Mouse (Mus musculus): Measurements from ENCODE around the gene Oprm1. TPM values are rescaled to one million over a fixed set of nuclear protein-coding genes. Genes with fewer than 3 reads are reported as not detected.
"Not testable (repeated sequence)": the region's sequence is repeated elsewhere in the genome, so short reads cannot be mapped to it uniquely, and the experiment has no call there.

Gene Oprm1
- total and polyA plus RNA-seq, 2 experiments from 2014 or later: not detected

DNA sequence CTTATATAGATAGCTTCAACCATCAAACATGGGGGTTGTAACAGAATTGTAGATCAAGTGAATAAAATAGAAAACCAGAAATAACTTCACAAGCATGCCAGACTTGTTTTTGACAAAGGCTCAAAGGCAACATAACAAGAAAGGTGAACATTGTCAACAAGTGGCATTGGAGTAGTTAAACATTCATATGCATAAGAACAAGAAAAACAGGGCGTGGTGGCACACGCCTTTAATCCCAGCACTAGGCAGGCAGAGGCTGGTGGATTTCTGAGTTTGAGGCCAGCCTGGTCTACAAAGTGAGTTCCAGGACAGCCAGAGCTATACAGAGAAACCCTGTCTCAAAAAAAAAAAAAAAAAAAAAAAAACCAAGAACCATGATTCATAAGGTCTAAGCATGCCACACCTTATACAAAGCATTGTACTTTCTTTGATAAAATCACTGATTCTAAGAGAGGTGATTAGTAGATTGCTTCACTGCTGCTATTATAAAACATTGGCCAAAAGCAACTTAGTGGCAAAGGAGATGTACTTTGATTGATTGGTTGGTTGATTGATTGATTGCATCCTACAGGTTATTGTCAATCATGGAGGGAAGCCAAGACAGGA, 120.1 kb downstream of the Oprm1 start:
- no peaks in the 10 kb centered on the region for H3K36me3 ChIP-seq (replicated peaks; ENCODE audit: control insufficient read depth, insufficient read depth, low read length)
- DNase-seq (ENCODE audit: low spot score) (no peak), ATAC-seq (ENCODE audit: insufficient read depth, low read depth) (no peak)
- TF ChIP-seq EP300 (IDR thresholded peaks at IDR 0.05; ENCODE audit: low read depth) (no peak), CTCF (IDR thresholded peaks at IDR 0.05; ENCODE audit: low read depth) (no peak)
- WGBS: 81% methylated on average over 2 of the region's 2 CpGs
- no peak overlapping the region for H3K4me2 ChIP-seq (ENCODE audit: low read depth, low read length)
- no peak overlapping the region for H3K4me3 ChIP-seq (ENCODE audit: low read depth, low read length)
- no peak overlapping the region for H3K9ac ChIP-seq (replicated peaks; ENCODE audit: low read depth, low read length)
- H3K27me3 ChIP-seq (ENCODE audit: control insufficient read depth, insufficient read depth, low read length): no peaks in the 10 kb centered on the region
- H3K4me1 ChIP-seq (ENCODE audit: control insufficient read depth, insufficient read depth): no peaks in the 10 kb centered on the region
- H3K9me3 ChIP-seq (replicated peaks; ENCODE audit: control insufficient read depth, low read length): no peaks in the 10 kb centered on the region
- H3K27ac ChIP-seq (ENCODE audit: low read depth): no peak overlapping the region

DNA sequence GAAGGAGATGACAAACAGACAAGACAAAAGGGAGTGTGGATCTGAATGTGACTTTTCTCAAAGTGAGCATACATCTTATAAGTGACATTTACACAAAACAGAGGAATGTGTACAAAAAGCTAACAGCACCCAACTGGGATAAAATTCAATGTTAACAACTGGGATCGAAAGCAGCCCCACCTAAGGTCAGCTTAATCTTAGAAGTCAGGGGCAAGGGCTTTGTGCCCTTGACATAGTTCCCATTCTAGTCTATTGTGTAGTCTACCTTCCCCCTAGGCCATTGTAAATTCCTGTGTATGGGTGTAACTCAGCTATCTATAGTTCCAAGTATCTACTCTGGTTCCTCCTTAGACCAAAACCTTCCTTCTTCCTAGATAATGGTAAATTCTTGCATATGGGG, 123.7 kb downstream of the Oprm1 start:
- H3K4me2 ChIP-seq (ENCODE audit: low read depth, low read length); H3K4me1 ChIP-seq (ENCODE audit: control insufficient read depth, insufficient read depth); H3K4me3 ChIP-seq (ENCODE audit: low read depth, low read length); ATAC-seq (ENCODE audit: insufficient read depth, low read depth); H3K9me3 ChIP-seq (replicated peaks; ENCODE audit: control insufficient read depth, low read length); H3K27ac ChIP-seq (ENCODE audit: low read depth); H3K36me3 ChIP-seq (replicated peaks; ENCODE audit: control insufficient read depth, insufficient read depth, low read length); H3K27me3 ChIP-seq (ENCODE audit: control insufficient read depth, insufficient read depth, low read length); H3K9ac ChIP-seq (replicated peaks; ENCODE audit: low read depth, low read length); DNase-seq (ENCODE audit: low spot score): not testable (repeated sequence)
- WGBS: 67% methylated on average over 1 of the region's 1 CpGs

DNA sequence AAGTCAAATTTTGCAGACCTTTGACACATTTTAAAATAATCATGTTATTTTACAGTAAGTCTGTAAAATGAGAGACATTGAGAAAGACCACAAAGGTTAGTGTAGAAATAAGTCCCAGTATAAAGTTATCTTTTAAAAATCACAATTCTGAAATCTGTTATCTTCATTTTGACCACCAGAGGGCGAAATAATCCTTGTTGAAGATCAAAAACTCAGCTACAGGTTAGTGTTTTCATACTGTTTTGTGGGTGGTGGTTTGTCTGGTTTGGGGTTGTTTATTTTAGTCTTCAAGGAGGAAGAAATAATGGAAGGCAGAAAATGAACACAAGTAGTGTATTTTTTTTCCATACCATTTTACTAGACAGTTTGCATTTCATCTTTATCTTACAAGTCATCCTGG, 127.2 kb downstream of the Oprm1 start:
- DNase-seq (ENCODE audit: low spot score) (no peak), ATAC-seq (ENCODE audit: insufficient read depth, low read depth) (no peak)
- TF ChIP-seq EP300 (IDR thresholded peaks at IDR 0.05; ENCODE audit: low read depth): no peak
- peak; percentile 56 for TF ChIP-seq CTCF (IDR thresholded peaks at IDR 0.05; ENCODE audit: low read depth)
- Histone ChIP-seq H3K4me1 (ENCODE audit: control insufficient read depth, insufficient read depth) (no peaks in the 10 kb centered on the region), H3K27me3 (ENCODE audit: control insufficient read depth, insufficient read depth, low read length) (no peaks in the 10 kb centered on the region), H3K4me2 (ENCODE audit: low read depth, low read length) (no peak overlapping the region), H3K4me3 (ENCODE audit: low read depth, low read length) (no peak overlapping the region), H3K9ac (replicated peaks; ENCODE audit: low read depth, low read length) (no peak overlapping the region), H3K36me3 (replicated peaks; ENCODE audit: control insufficient read depth, insufficient read depth, low read length) (no peaks in the 10 kb centered on the region), H3K9me3 (replicated peaks; ENCODE audit: control insufficient read depth, low read length) (no peaks in the 10 kb centered on the region), H3K27ac (ENCODE audit: low read depth) (no peak overlapping the region)
- WGBS: 0% methylated on average over 1 of the region's 1 CpGs

DNA sequence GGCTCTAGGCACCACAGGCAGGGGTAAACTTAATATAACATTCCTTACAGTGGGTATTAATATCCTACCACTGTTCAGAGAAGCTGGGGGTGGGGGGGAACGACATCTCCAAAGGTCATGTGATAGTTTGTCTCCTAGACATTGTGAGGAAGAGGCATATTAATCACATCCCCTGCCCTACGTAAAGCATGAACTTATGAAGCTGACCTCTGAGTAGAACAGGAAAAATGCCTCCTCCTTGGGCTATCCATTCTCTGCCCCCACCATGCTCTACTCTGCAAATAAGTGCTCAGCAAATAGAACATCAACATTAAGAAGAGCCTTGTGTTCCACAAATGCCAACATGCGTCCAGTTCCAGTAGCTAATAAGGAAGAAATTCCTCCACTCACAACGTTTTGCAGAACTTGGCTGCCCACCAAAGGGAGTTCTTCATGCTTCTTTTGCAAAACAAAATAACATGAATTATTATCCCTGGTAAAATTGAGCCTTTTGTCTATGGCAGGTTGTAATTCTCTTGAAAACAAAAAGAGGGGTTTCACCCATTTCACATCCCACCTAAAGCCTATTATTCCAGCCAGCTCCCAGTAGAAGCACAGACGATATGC, 131.4 kb downstream of the Oprm1 start:
- H3K36me3 ChIP-seq (replicated peaks; ENCODE audit: control insufficient read depth, insufficient read depth, low read length): no peaks in the 10 kb centered on the region
- H3K27ac ChIP-seq (ENCODE audit: low read depth): no peak overlapping the region
- no peak for DNase-seq (ENCODE audit: low spot score)
- no peaks in the 10 kb centered on the region for H3K4me1 ChIP-seq (ENCODE audit: control insufficient read depth, insufficient read depth)
- ATAC-seq (ENCODE audit: insufficient read depth, low read depth): no peak
- no peak overlapping the region for H3K9ac ChIP-seq (replicated peaks; ENCODE audit: low read depth, low read length)
- H3K27me3 ChIP-seq (ENCODE audit: control insufficient read depth, insufficient read depth, low read length): no peaks in the 10 kb centered on the region
- H3K4me2 ChIP-seq (ENCODE audit: low read depth, low read length): no peak overlapping the region
- 51% methylated on average over 5 of the region's 5 CpGs for WGBS
- H3K9me3 ChIP-seq (replicated peaks; ENCODE audit: control insufficient read depth, low read length): no peaks in the 10 kb centered on the region
- no peak overlapping the region for H3K4me3 ChIP-seq (ENCODE audit: low read depth, low read length)
- TF ChIP-seq EP300 (IDR thresholded peaks at IDR 0.05; ENCODE audit: low read depth) (no peak), CTCF (IDR thresholded peaks at IDR 0.05; ENCODE audit: low read depth) (no peak)

DNA sequence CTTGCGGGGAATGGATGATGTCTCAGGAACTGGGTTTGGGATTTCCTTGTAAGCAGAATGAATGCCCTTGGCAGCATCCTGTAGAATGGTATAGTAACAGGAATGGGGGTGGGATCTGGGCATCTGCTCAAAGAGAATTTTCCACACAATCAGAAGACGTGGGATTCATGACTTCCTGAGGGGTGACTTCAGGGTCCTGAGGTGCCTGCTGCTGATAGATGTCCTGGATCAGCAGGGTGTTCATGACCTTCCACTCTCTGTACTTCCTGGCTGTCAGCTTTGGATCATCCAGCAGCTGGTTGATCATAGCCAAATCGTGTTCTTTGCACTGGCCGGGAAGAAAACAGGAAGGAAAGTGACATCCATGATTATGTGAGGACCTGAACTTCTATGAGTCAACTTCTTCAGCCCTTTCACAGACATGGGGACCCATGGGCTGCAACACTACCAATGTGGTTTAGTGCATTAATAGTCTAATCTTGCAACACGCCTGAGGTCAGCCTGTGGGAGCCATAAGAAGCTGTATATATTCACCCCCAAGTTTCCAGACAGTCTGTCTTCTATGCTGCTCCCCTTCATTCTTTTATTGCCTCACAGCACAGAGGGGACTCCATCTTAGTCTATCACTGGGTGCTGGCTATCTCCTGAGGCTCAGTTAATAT, 132.2 kb downstream of the Oprm1 start:
- no peak overlapping the region for H3K4me3 ChIP-seq (ENCODE audit: low read depth, low read length)
- no peaks in the 10 kb centered on the region for H3K27me3 ChIP-seq (ENCODE audit: control insufficient read depth, insufficient read depth, low read length)
- WGBS: 48% methylated on average over 5 of the region's 5 CpGs
- H3K4me2 ChIP-seq (ENCODE audit: low read depth, low read length): no peak overlapping the region
- H3K4me1 ChIP-seq (ENCODE audit: control insufficient read depth, insufficient read depth): no peaks in the 10 kb centered on the region
- H3K27ac ChIP-seq (ENCODE audit: low read depth): no peak overlapping the region
- no peaks in the 10 kb centered on the region for H3K36me3 ChIP-seq (replicated peaks; ENCODE audit: control insufficient read depth, insufficient read depth, low read length)
- H3K9ac ChIP-seq (replicated peaks; ENCODE audit: low read depth, low read length): no peak overlapping the region
- DNase-seq (ENCODE audit: low spot score) (no peak), ATAC-seq (ENCODE audit: insufficient read depth, low read depth) (no peak)
- no peaks in the 10 kb centered on the region for H3K9me3 ChIP-seq (replicated peaks; ENCODE audit: control insufficient read depth, low read length)
- TF ChIP-seq CTCF (IDR thresholded peaks at IDR 0.05; ENCODE audit: low read depth): no peak
- TF ChIP-seq EP300 (IDR thresholded peaks at IDR 0.05; ENCODE audit: low read depth): no peak

Measured in heart, postnatal 0 days (tissue).